Mouse (Mus musculus): ENCODE results near the gene Dnmt1. TPM values are rescaled to one million over a fixed set of nuclear protein-coding genes. Genes with fewer than 3 reads are reported as not detected.

Dnmt1 gene
- total and polyA plus RNA-seq, 3 experiments = 89.9 to 145 (median 121) TPM

- TF ChIP-seq RCOR1 (conservative IDR thresholded peaks at IDR 0.05; ENCODE audit: low read depth, low read length) (no peak), UBTF (IDR thresholded peaks at IDR 0.05; ENCODE audit: low read depth, low read length) (no peak), POLR2AphosphoS2 (IDR thresholded peaks at IDR 0.05; ENCODE audit: low read depth, low read length) (no peak), CTCF (conservative IDR thresholded peaks at IDR 0.05 in 1 of 2, IDR thresholded peaks at IDR 0.05 in 1 of 2; ENCODE audit: low read depth in 2 of 2, low read length in 2 of 2) (no peak), BHLHE40 (IDR thresholded peaks at IDR 0.05; ENCODE audit: low read depth, low read length) (no peak), ELF1 (IDR thresholded peaks at IDR 0.05; ENCODE audit: low read depth, low read length) (no peak), ZC3H11A (IDR thresholded peaks at IDR 0.05; ENCODE audit: low read depth, low read length) (no peak), TCF12 (IDR thresholded peaks at IDR 0.05; ENCODE audit: low read depth, low read length) (no peak), MEF2A (IDR thresholded peaks at IDR 0.05; ENCODE audit: borderline replicate concordance, low read depth, low read length) (no peak)
- in situ Hi-C loops (cut with MboI; ENCODE audit: low pct_ligation_motif_present, low pct_unique_long_range_greater_than_20kb, low sequenced_read_pairs) (no loop called here), dilution Hi-C loops (cut with MboI; ENCODE audit: extremely low pct_ligation_motif_present, extremely low pct_unique_long_range_greater_than_20kb, low sequenced_read_pairs) (no loop called here)
- H3K4me2 ChIP-seq (ENCODE audit: insufficient read depth, low read depth, poor library complexity, severe bottlenecking) = no peak overlapping the region
- H3K27me3 ChIP-seq (replicated peaks) = no peaks in the 10 kb centered on the region
- H3K4me1 ChIP-seq (ENCODE audit: control insufficient read depth in 1 of 2, insufficient read depth in 2 of 2) = peaks cover 0 to 12% of the 10 kb centered on the region in 2 experiments; a peak in 3 of 4 replicates
- no peak overlapping the region for H3K9ac ChIP-seq (ENCODE audit: insufficient read depth, low read depth)
- H3K9me3 ChIP-seq (replicated peaks; ENCODE audit: low read length) = no peaks in the 10 kb centered on the region
- H3K27ac ChIP-seq (ENCODE audit: insufficient read depth, low read depth) = no peak overlapping the region
- H3K36me3 ChIP-seq (replicated peaks in 1 of 2; ENCODE audit: control insufficient read depth in 1 of 2, insufficient read depth in 1 of 2, low read length in 1 of 2) = no peaks in the 10 kb centered on the region
- H3K79me2 ChIP-seq (replicated peaks; ENCODE audit: control insufficient read depth, extremely low read depth, insufficient read depth, poor library complexity, severe bottlenecking) = peaks cover 3% of the 10 kb centered on the region
- no peak overlapping the region for H3K4me3 ChIP-seq (replicated peaks in 1 of 3; ENCODE audit: low read depth in 2 of 3, low read length in 2 of 3, poor library complexity in 1 of 3)
- DNase-seq (ENCODE audit: extremely low read depth) = no peak
Measured at GRCm38 (mm10) chr9:20956989-20957388, 2.7 kb downstream of the Dnmt1 start.

- Histone ChIP-seq H3K9me3 (replicated peaks; ENCODE audit: low read length) (no peaks in the 10 kb centered on the region), H3K36me3 (replicated peaks in 1 of 2; ENCODE audit: control insufficient read depth in 1 of 2, insufficient read depth in 1 of 2, low read length in 1 of 2) (peaks cover 0 to 23% of the 10 kb centered on the region in 2 experiments), H3K9ac (ENCODE audit: insufficient read depth, low read depth) (peak overlapping the region; percentile 94), H3K27ac (ENCODE audit: insufficient read depth, low read depth) (peak overlapping the region; percentile 72; the same call in 1 of the 2 replicates), H3K27me3 (replicated peaks) (no peaks in the 10 kb centered on the region), H3K4me2 (ENCODE audit: insufficient read depth, low read depth, poor library complexity, severe bottlenecking) (peak overlapping the region; percentile 48), H3K4me1 (ENCODE audit: control insufficient read depth in 1 of 2, insufficient read depth in 2 of 2) (peaks cover 2 to 38% of the 10 kb centered on the region in 2 experiments; a peak in 3 of 4 replicates), H3K4me3 (replicated peaks in 1 of 3; ENCODE audit: low read depth in 2 of 3, low read length in 2 of 3, poor library complexity in 1 of 3) (peak overlapping the region; percentile 83 to 92 (median 88)), H3K79me2 (replicated peaks; ENCODE audit: control insufficient read depth, extremely low read depth, insufficient read depth, poor library complexity, severe bottlenecking) (peaks cover 47% of the 10 kb centered on the region)
- in situ Hi-C loops (cut with MboI; ENCODE audit: low pct_ligation_motif_present, low pct_unique_long_range_greater_than_20kb, low sequenced_read_pairs) (no loop called here), dilution Hi-C loops (cut with MboI; ENCODE audit: extremely low pct_ligation_motif_present, extremely low pct_unique_long_range_greater_than_20kb, low sequenced_read_pairs) (no loop called here)
- peak; percentile 96 for DNase-seq (ENCODE audit: extremely low read depth)
- TF ChIP-seq TBP (conservative IDR thresholded peaks at IDR 0.05; ENCODE audit: low read depth, low read length) (peak; percentile 77), POLR2AphosphoS2 (IDR thresholded peaks at IDR 0.05; ENCODE audit: low read depth, low read length) (peak; percentile 79; the same call in 1 of the 2 replicates), PAX5 (IDR thresholded peaks at IDR 0.05; ENCODE audit: low read length) (no peak), TCF12 (IDR thresholded peaks at IDR 0.05; ENCODE audit: low read depth, low read length) (peak; percentile 88), JUND (conservative IDR thresholded peaks at IDR 0.05; ENCODE audit: low read depth, low read length) (no peak), EP300 (IDR thresholded peaks at IDR 0.05; ENCODE audit: low read length) (0 out of 2 replicates have a peak, but pooled peaks have one; percentile 23), SMC3 (IDR thresholded peaks at IDR 0.05; ENCODE audit: low read depth, low read length) (no peak; the same call in 1 of the 2 replicates), RCOR1 (conservative IDR thresholded peaks at IDR 0.05; ENCODE audit: low read depth, low read length) (0 out of 2 replicates have a peak, but pooled peaks have one; percentile 66), NRF1 (IDR thresholded peaks at IDR 0.05; ENCODE audit: low read depth, low read length) (peak; percentile 84), GABPA (IDR thresholded peaks at IDR 0.05; ENCODE audit: insufficient replicate concordance, low read depth, low read length) (no peak), MAFK (IDR thresholded peaks at IDR 0.05; ENCODE audit: insufficient replicate concordance, low read length) (no peak), ETS1 (conservative IDR thresholded peaks at IDR 0.05; ENCODE audit: low read depth, low read length) (peak; percentile 20; the same call in 1 of the 2 replicates), NELFE (IDR thresholded peaks at IDR 0.05; ENCODE audit: low read depth, low read length) (peak; percentile 89), MEF2A (IDR thresholded peaks at IDR 0.05; ENCODE audit: borderline replicate concordance, low read depth, low read length) (peak; percentile 63; the same call in 1 of the 2 replicates), MAX (IDR thresholded peaks at IDR 0.05; ENCODE audit: low read length) (peak; percentile 78; the same call in 1 of the 2 replicates), UBTF (IDR thresholded peaks at IDR 0.05; ENCODE audit: low read depth, low read length) (no peak), RAD21 (IDR thresholded peaks at IDR 0.05; ENCODE audit: low read depth, low read length) (no peak), MXI1 (IDR thresholded peaks at IDR 0.05; ENCODE audit: low read depth, low read length) (peak; percentile 94), KAT2A (IDR thresholded peaks at IDR 0.05; ENCODE audit: insufficient replicate concordance, low read length) (peak; percentile 75; the same call in 1 of the 2 replicates), CHD2 (IDR thresholded peaks at IDR 0.05; ENCODE audit: low read length) (peak; percentile 14; the same call in 1 of the 2 replicates), POLR2A (IDR thresholded peaks at IDR 0.05; ENCODE audit: low read depth, low read length) (peak; percentile 87), IRF4 (IDR thresholded peaks at IDR 0.05; ENCODE audit: low read depth, low read length) (peak; percentile 48; the same call in 1 of the 2 replicates), MYC (IDR thresholded peaks at IDR 0.05; ENCODE audit: low read depth, low read length) (peak; percentile 77; the same call in 1 of the 2 replicates), SIN3A (IDR thresholded peaks at IDR 0.05; ENCODE audit: low read length) (peak; percentile 93), JUN (IDR thresholded peaks at IDR 0.05; ENCODE audit: insufficient read depth, low read depth, low read length) (no peak), ELF1 (IDR thresholded peaks at IDR 0.05; ENCODE audit: low read depth, low read length) (peak; percentile 81), ZMIZ1 (IDR thresholded peaks at IDR 0.05; ENCODE audit: low read depth, low read length) (peak; percentile 67; the same call in 1 of the 2 replicates)
Measured at GRCm38 (mm10) chr9:20952520-20953227, 7.0 kb downstream of the Dnmt1 start.

All from CH12.LX (cell line).